Mouse (Mus musculus) midbrain, embryonic 10.5 days (tissue): ENCODE measurements at regions not wholly inside any gene's neighbourhood (a gene's known extent, or its start where the extent isn't known, plus 50 kb on each side); places are given as distances from the start of the nearest gene placed in this dataset.

Experiments used
- DNase-seq: peaks from one replicate; pipeline ENCODE4 v3.0.0-alpha.2; 2017; ENCODE audit warnings: low spot score
- H3K27ac ChIP-seq: fragments of 300-500 bp; sonication (generic); replicated peaks from 2 replicates; pipeline ENCODE4 v1.5.1; 2016; ENCODE audit warnings: mild to moderate bottlenecking
- H3K27me3 ChIP-seq: fragments of 300-500 bp; sonication (generic); 2 replicates; pipeline ENCODE4 v1.6.1; 2016; ENCODE audit warnings: low read depth, mild to moderate bottlenecking; ENCODE audit not compliant: poor library complexity, severe bottlenecking
- H3K36me3 ChIP-seq: fragments of 300-500 bp; sonication (generic); 2 replicates; pipeline ENCODE4 v1.6.1; 2016; ENCODE audit warnings: mild to moderate bottlenecking, moderate library complexity
- H3K4me1 ChIP-seq: fragments of 300-500 bp; sonication (generic); 2 replicates; pipeline ENCODE4 v1.6.1; 2016
- H3K4me3 ChIP-seq: fragments of 300-500 bp; sonication (generic); 2 replicates; pipeline ENCODE4 v1.5.1; 2016; ENCODE audit warnings: mild to moderate bottlenecking, moderate library complexity
- H3K9me3 ChIP-seq: fragments of 300-500 bp; sonication (generic); replicated peaks from 2 replicates; pipeline ENCODE4 v1.6.1; 2016; ENCODE audit warnings: mild to moderate bottlenecking
- WGBS: fragments of 180-500 bp; shearing (Covaris S2); methylation state at CpG from one replicate; pipeline ENCODE4 v1.1.7; 2016; 5-methylcytosine and 5-hydroxymethylcytosine counted together

GRCm38 (mm10) chr13:91371596-91371987 is 88.5 kb upstream of the Ssbp2 start:
- no peaks in the 10 kb centered on the region for H3K27me3 ChIP-seq
- no peaks in the 10 kb centered on the region for H3K36me3 ChIP-seq
- peaks cover 71% of the 10 kb centered on the region for H3K4me1 ChIP-seq
- 33% methylated on average over 2 of the region's 2 CpGs for WGBS
- no peak for DNase-seq
- H3K4me3 ChIP-seq: peak overlapping the region; percentile 56
- peak overlapping the region; percentile 98 for H3K27ac ChIP-seq
- H3K9me3 ChIP-seq: no peaks in the 10 kb centered on the region

- no peaks in the 10 kb centered on the region for H3K27me3 ChIP-seq
- H3K27ac ChIP-seq: peak overlapping the region; percentile 98
- WGBS: 78% methylated on average over 11 of the region's 11 CpGs
- no peaks in the 10 kb centered on the region for H3K9me3 ChIP-seq
- no peak for DNase-seq
- peak overlapping the region; percentile 56; the same call in 1 of the 2 replicates for H3K4me3 ChIP-seq
- H3K36me3 ChIP-seq: no peaks in the 10 kb centered on the region
- peaks cover 71% of the 10 kb centered on the region for H3K4me1 ChIP-seq
Measured at GRCm38 (mm10) chr13:91372130-91372875, 87.8 kb upstream of the Ssbp2 start.

GRCm38 (mm10) chr13:91374141-91374540 is 85.9 kb upstream of the Ssbp2 start:
- Histone ChIP-seq H3K4me3 (no peak overlapping the region; the same call in 1 of the 2 replicates), H3K9me3 (no peaks in the 10 kb centered on the region), H3K27me3 (no peaks in the 10 kb centered on the region), H3K27ac (peak overlapping the region; percentile 98), H3K4me1 (peaks cover 61% of the 10 kb centered on the region), H3K36me3 (no peaks in the 10 kb centered on the region)
- WGBS: 19% methylated on average over 3 of the region's 3 CpGs
- peak; percentile 64 for DNase-seq

- Histone ChIP-seq H3K9me3 (no peaks in the 10 kb centered on the region), H3K27me3 (no peaks in the 10 kb centered on the region), H3K4me3 (no peak overlapping the region), H3K4me1 (peaks cover 38% of the 10 kb centered on the region), H3K36me3 (no peaks in the 10 kb centered on the region), H3K27ac (no peak overlapping the region; the same call in 1 of the 2 replicates)
- DNase-seq: no peak
- 88% methylated on average over 3 of the region's 3 CpGs for WGBS
Measured at GRCm38 (mm10) chr13:91376556-91376955, 83.5 kb upstream of the Ssbp2 start.

GRCm38 (mm10) chr13:91377428-91377827 is 82.7 kb upstream of the Ssbp2 start:
- Histone ChIP-seq H3K4me1 (peaks cover 29% of the 10 kb centered on the region), H3K27ac (no peak overlapping the region), H3K9me3 (no peaks in the 10 kb centered on the region), H3K36me3 (no peaks in the 10 kb centered on the region), H3K4me3 (no peak overlapping the region), H3K27me3 (no peaks in the 10 kb centered on the region)
- no peak for DNase-seq
- 94% methylated on average over 7 of the region's 7 CpGs for WGBS

- 92% methylated on average over 9 of the region's 9 CpGs for WGBS
- H3K4me3 ChIP-seq: no peak overlapping the region
- peaks cover 24% of the 10 kb centered on the region for H3K4me1 ChIP-seq
- no peak overlapping the region for H3K27ac ChIP-seq
- DNase-seq: no peak
- H3K36me3 ChIP-seq: no peaks in the 10 kb centered on the region
- H3K9me3 ChIP-seq: no peaks in the 10 kb centered on the region
- no peaks in the 10 kb centered on the region for H3K27me3 ChIP-seq
Measured at GRCm38 (mm10) chr13:91377972-91378371, 82.1 kb upstream of the Ssbp2 start.

GRCm38 (mm10) chr13:91385393-91385792 is 74.7 kb upstream of the Ssbp2 start:
- peaks cover 7% of the 10 kb centered on the region for H3K4me1 ChIP-seq
- H3K27me3 ChIP-seq: no peaks in the 10 kb centered on the region
- H3K4me3 ChIP-seq: no peak overlapping the region
- no peaks in the 10 kb centered on the region for H3K36me3 ChIP-seq
- no peak for DNase-seq
- 76% methylated on average over 4 of the region's 4 CpGs for WGBS
- H3K9me3 ChIP-seq: no peaks in the 10 kb centered on the region
- no peak overlapping the region for H3K27ac ChIP-seq

- DNase-seq: no peak
- Histone ChIP-seq H3K27ac (no peak overlapping the region), H3K4me1 (peaks cover 18% of the 10 kb centered on the region), H3K9me3 (no peaks in the 10 kb centered on the region), H3K4me3 (no peak overlapping the region), H3K36me3 (no peaks in the 10 kb centered on the region), H3K27me3 (no peaks in the 10 kb centered on the region)
- 79% methylated on average over 10 of the region's 10 CpGs for WGBS
Measured at GRCm38 (mm10) chr13:91387913-91388312, 72.2 kb upstream of the Ssbp2 start.

GRCm38 (mm10) chr13:91403632-91404031 is 56.5 kb upstream of the Ssbp2 start:
- H3K27me3 ChIP-seq: no peaks in the 10 kb centered on the region
- H3K4me3 ChIP-seq: no peak overlapping the region
- H3K9me3 ChIP-seq: no peaks in the 10 kb centered on the region
- no peak overlapping the region for H3K27ac ChIP-seq
- H3K36me3 ChIP-seq: no peaks in the 10 kb centered on the region
- no peaks in the 10 kb centered on the region for H3K4me1 ChIP-seq
- DNase-seq: no peak
- WGBS: 83% methylated on average over 2 of the region's 2 CpGs

- no peak for DNase-seq
- no peaks in the 10 kb centered on the region for H3K4me1 ChIP-seq
- H3K27ac ChIP-seq: no peak overlapping the region
- H3K36me3 ChIP-seq: no peaks in the 10 kb centered on the region
- 91% methylated on average over 2 of the region's 2 CpGs for WGBS
- no peaks in the 10 kb centered on the region for H3K9me3 ChIP-seq
- no peak overlapping the region for H3K4me3 ChIP-seq
- H3K27me3 ChIP-seq: no peaks in the 10 kb centered on the region
Measured at GRCm38 (mm10) chr13:91405027-91405426, 55.1 kb upstream of the Ssbp2 start.

GRCm38 (mm10) chr13:91410116-91410515 is 50.0 kb upstream of the Ssbp2 start:
- Histone ChIP-seq H3K9me3 (no peaks in the 10 kb centered on the region), H3K36me3 (no peaks in the 10 kb centered on the region), H3K4me3 (no peak overlapping the region), H3K4me1 (no peaks in the 10 kb centered on the region), H3K27ac (no peak overlapping the region), H3K27me3 (no peaks in the 10 kb centered on the region)
- DNase-seq: no peak
